Mouse (Mus musculus) olfactory bulb, adult 2 months (tissue): ENCODE results near the gene Ttc3. TPM values are rescaled to one million over a fixed set of nuclear protein-coding genes. Genes with fewer than 3 reads are reported as not detected.
A peak's percentile ranks its signal among the peaks of the same experiment; 100 is the strongest.

Experiments used
- H3K27ac ChIP-seq: fragments of 200-500 bp; 2 replicates; pipeline ENCODE4 v1.5.1; 2012; ENCODE audit warnings: low read depth, low read length; ENCODE audit not compliant: insufficient read depth
- H3K4me1 ChIP-seq: fragments of 200-500 bp; 2 replicates; pipeline ENCODE4 v1.6.1; 2012; ENCODE audit warnings: low read length; ENCODE audit not compliant: control insufficient read depth, insufficient read depth
- H3K4me3 ChIP-seq: fragments of 200-500 bp; 2 replicates; pipeline ENCODE4 v1.5.1; 2012; ENCODE audit warnings: mild to moderate bottlenecking, low read depth, low read length, moderate library complexity; ENCODE audit not compliant: insufficient read depth
- CTCF ChIP-seq: fragments of 200-500 bp; IDR thresholded peaks from 2 replicates; pipeline ENCODE4 v1.5.1; 2012; ENCODE audit warnings: low read depth, mild to moderate bottlenecking, low read length, moderate library complexity; ENCODE audit not compliant: insufficient read depth
- POLR2A ChIP-seq: fragments of 200-500 bp; IDR thresholded peaks from 2 replicates; pipeline ENCODE4 v1.6.1; 2012; ENCODE audit warnings: mild to moderate bottlenecking, low read depth, low read length, moderate library complexity; ENCODE audit not compliant: insufficient read depth
- WGBS: fragments of 180-500 bp; shearing (Covaris S2); methylation state at CpG from one replicate; pipeline ENCODE4 v1.1.7; 2018; 5-methylcytosine and 5-hydroxymethylcytosine counted together
- polyA plus RNA-seq: library from polyadenylated mRNA; stranded (reverse); fragments of >200 nt; gene quantifications from 2 replicates; pipeline ENCODE4 v1.2.4, GENCODE M21; 2012; ENCODE audit warnings: low replicate concordance; ENCODE audit not compliant: missing spikeins, insufficient read depth, insufficient read length

The Ttc3 gene
- polyA plus RNA-seq, 1 experiment: 233 TPM

DNA sequence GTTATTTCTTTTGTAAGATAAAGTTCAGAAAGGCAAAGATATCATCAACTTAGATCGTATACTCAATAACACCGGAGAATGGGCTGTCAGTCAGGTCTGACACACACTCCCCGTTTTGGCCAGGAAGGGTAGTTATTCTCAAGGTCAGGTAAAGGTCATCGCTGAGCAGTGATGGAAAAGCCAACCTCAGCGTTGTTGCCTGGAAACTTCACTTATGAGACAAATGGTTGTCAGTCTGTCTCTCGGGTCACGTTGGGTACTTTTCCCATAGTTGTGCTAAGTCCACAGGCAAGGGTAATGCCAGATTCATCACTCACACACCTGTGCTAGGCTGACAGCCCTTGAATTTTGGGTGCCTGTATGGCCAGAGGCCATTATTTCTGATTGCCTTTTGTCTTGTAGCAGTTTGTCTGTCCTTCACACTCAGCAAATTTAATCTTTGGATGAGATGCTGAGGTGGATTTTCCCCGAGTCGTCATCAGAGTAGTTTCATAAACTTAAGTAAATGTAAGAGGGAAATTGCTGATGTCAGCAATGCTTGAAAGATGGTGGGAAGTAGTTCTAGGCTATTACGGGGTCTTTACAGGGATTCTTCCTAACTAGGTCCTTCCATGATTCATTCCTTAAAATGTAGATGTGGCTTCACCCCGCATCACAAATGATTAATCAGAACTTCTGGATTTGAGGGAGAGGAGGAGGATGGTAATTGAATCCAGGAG, 13.5 kb upstream of the Ttc3 start:
- no peak overlapping the region for H3K27ac ChIP-seq
- 89% methylated on average over 11 of the region's 11 CpGs for WGBS
- TF ChIP-seq POLR2A: no peak
- no peak for TF ChIP-seq CTCF

DNA sequence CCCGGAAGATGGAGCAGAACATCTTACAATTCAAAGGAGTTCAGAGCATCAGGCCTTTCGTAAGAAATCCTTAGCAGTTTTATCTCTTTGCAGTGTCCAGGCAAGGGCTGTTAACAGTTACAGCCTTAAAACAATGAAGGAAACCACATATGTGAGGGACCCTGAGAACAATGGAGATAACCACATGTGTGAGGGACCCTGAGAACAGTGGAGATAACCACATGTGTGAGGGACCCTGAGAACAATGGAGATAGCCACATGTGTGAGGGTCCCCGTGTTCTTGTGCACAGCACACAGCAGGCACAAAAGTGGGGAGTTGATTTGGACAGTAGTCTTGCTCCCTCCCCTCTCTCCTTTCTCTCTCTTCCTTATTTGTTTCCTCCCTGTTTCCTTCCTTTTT, 12.3 kb upstream of the Ttc3 start:
- H3K4me3 ChIP-seq: no peak overlapping the region
- H3K27ac ChIP-seq: no peak overlapping the region
- WGBS: 89% methylated on average over 3 of the region's 3 CpGs
- TF ChIP-seq POLR2A (no peak), CTCF (no peak)
- peaks cover 5% of the 10 kb centered on the region for H3K4me1 ChIP-seq

More for the DNA sequence above, 13.5 kb upstream of the Ttc3 start:
- peaks cover 5% of the 10 kb centered on the region; the same call in 1 of the 2 replicates for H3K4me1 ChIP-seq
- H3K4me3 ChIP-seq: no peak overlapping the region

DNA sequence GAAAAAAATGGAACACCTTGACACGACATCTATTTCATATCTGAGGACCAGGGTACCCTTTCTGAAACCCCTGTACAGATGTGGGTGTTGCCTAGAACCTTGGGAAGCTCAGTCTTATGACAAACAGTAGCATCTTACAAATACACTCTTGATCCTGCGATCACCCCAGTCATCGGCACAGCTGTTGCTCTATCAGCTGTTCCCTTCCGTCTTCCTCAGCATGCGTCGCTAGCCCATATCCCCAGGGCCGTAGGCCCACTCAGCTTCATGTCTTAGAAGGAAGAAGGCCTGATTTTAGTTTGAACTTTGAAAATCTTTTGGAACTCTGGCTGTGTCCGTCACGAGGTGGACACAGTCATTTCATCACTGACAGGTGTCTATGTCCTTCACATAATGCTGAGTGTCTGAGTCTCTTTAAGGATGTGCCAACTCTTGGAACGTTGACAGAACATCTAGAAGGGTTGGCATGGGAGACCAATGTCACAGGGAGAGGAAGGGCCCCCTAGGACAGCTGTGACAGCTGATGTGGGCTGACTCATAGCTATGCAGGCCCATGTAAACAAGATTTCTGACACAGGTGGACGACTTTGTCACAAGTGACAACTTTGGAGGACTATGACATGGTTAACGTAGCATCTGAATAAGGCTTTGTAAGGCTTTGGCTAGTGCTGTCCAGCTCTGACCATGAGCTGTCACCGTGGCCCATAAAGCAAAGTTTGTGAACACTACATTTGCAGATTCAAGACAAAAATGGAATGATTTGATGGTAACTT, 9.7 kb upstream of the Ttc3 start:
- WGBS: 88% methylated on average over 13 of the region's 13 CpGs
- no peak overlapping the region for H3K27ac ChIP-seq
- no peaks in the 10 kb centered on the region; the same call in 1 of the 2 replicates for H3K4me1 ChIP-seq
- TF ChIP-seq CTCF: no peak
- TF ChIP-seq POLR2A: no peak
- H3K4me3 ChIP-seq: no peak overlapping the region

DNA sequence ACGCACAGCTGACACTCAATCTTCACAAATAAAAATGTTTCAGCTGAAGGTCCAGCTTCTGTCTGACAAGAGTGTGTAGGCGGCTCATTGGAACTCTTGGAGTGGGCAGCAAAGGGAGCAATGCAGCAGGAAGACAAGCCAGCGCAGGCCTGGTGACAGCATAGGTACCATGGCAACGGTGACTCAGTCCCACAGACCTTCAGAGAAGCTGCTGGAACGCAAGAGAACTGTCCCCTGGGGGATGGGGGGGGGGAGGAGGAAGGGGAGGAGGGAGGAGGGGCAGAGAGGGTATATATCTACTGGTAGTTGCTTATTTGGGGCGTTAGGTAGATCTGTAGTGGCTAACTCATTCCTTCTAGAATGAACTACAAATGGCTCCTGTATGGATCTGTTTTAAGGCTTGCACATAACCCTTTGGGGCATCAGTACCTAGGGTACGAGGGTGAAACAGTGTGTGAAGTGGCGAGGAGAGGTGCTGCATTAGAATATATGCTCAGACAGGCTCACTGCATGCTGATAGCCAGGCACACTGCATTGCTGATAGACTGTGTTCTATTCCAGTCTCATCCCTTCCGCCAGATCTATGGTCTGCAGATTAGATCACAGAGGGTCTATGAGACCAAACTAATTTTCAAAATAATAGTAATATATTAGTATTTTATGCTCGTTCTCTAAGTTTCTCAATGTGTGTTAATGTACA, 8.1 kb upstream of the Ttc3 start:
- Histone ChIP-seq H3K4me1 (no peaks in the 10 kb centered on the region; the same call in 1 of the 2 replicates), H3K4me3 (no peak overlapping the region), H3K27ac (peak overlapping the region; percentile 96)
- no peak for TF ChIP-seq CTCF
- no peak for TF ChIP-seq POLR2A
- 30% methylated on average over 10 of the region's 10 CpGs for WGBS

- 88% methylated on average over 4 of the region's 4 CpGs for WGBS
- Histone ChIP-seq H3K27ac (no peak overlapping the region), H3K4me3 (no peak overlapping the region), H3K4me1 (no peaks in the 10 kb centered on the region; the same call in 1 of the 2 replicates)
- TF ChIP-seq POLR2A (no peak), CTCF (no peak)
Measured at GRCm38 (mm10) chr16:94363814-94364213, 6.6 kb upstream of the Ttc3 start.

DNA sequence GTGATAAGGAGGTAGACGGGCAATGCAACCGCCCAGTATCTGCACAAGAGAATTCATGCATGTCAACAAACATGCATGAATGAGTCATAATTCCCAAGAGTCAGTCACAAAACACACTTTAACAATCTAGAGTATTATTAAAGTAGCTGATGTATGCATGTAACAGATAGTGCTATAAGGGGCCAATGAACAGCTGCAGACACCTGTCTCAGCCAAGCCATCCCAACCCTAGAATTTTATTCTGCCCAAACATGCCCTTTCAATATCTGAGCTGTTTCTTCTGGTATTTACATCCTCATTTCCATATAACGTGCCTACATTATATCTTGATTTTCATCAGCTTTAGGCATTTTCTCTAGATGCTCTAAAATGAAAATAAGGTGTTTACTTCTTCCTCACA, 5.0 kb upstream of the Ttc3 start:
- no peak overlapping the region for H3K4me3 ChIP-seq
- no peak for TF ChIP-seq POLR2A
- TF ChIP-seq CTCF: no peak
- 83% methylated on average over 3 of the region's 3 CpGs for WGBS
- H3K4me1 ChIP-seq: no peaks in the 10 kb centered on the region; the same call in 1 of the 2 replicates
- H3K27ac ChIP-seq: no peak overlapping the region

DNA sequence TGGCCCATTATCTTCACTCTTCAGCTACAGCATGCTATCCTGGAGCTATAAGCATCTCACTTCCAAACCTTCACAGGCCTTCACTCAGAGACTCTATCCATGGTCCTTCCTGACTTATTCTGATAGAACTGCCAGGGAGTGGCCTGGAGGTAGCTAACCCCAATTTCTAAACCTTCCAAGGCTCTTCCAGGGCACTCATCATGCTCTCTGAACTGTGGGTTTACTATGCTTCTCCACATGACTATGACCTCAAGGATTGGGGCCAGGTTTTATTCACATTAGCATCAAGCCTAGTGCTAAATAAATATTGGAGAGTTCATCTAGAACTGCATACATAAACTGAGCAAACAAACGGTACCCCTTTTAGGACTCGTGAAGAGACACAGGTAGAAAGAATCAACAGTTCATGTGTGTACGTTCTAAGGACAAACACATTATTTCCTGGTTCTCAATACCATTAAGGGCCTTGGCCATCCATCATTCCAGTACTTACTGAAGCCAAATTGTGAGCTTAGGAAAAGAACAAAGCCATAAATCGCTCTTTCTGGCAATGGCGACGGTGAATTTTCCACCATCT, 734 bp upstream of the Ttc3 start:
- Histone ChIP-seq H3K27ac (peak overlapping the region; percentile 100), H3K4me3 (peak overlapping the region; percentile 87), H3K4me1 (no peaks in the 10 kb centered on the region)
- WGBS: 2% methylated on average over 6 of the region's 6 CpGs
- no peak for TF ChIP-seq POLR2A
- no peak for TF ChIP-seq CTCF

DNA sequence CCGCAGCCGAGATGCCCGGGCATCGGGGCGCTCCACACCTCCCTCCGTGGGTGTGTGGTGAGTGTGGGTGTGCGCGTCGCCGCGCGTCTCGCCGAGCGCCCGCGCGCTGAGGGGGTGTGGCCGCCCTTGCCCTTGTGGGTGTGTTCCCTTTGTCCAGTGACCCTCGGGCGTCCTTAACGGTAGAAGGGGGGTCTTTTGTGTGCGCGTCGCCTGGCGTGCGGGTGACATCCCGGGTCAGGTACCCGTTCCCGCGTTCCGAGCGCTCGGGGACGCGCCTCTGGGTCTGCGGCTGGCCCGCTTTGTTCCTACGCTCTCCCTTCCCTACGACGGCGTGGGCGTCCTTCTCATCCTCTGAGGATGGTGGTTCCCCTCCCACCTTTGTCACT, 490 bp downstream of the Ttc3 start:
- no peaks in the 10 kb centered on the region for H3K4me1 ChIP-seq
- TF ChIP-seq CTCF (no peak), POLR2A (no peak)
- H3K27ac ChIP-seq: peak overlapping the region; percentile 92
- peak overlapping the region; percentile 87 for H3K4me3 ChIP-seq
- under 1% methylated on average over 43 of the region's 43 CpGs for WGBS
